Comparison of ENCODE assay signal across 10 mouse cellular contexts in the genomic region with DNA sequence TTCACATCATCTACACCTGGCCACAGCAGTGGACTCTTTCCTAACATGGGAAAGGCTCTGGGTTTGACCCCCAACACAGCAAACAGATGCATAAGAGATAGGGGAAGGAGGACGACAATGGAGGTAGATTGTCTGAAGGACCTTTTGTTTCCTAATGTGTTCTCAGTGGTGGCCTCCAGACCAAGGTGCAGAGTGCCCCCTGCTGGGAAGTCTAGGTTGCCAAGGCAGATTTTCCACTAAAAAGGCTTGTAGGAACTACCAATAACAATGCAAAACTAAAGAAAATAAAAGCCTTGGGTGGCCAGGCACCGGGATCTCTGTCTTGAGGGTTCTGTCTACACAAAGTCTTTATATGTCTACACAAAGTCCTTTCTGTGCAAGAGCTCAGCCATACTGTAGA. TPM values are rescaled to one million over a fixed set of nuclear protein-coding genes. Genes with fewer than 3 reads are reported as not detected.
A peak's percentile ranks its signal among the peaks of the same experiment; 100 is the strongest.
DNase-seq lines count a peak whose midpoint lies in the region; ATAC-seq lines count a peak whose summit lies in the region.
"Had no signal": no experiment of that assay in that cellular context is flagged by ENCODE, and none has a peak within 500 bp of the region (broad histone marks: within the 10 kb centered on the region; RNA-seq: fewer than 3 reads in every experiment).

No protein-coding gene starts in this region.

- no peak overlapping the region for H3K4me3 ChIP-seq in forebrain, embryonic 10.5 days
- H3K4me3 ChIP-seq in forebrain, embryonic 11.5 days (ENCODE audit: low read depth, low read length) = no peak overlapping the region
- no peak overlapping the region for H3K4me3 ChIP-seq in neural tube, embryonic 15.5 days (replicated peaks)
- H3K4me3 ChIP-seq in midbrain, embryonic 13.5 days (replicated peaks) = no peak overlapping the region
- no peak overlapping the region for H3K4me3 ChIP-seq in heart, embryonic 12.5 days
- H3K4me3 ChIP-seq: heart, embryonic 15.5 days; megakaryocyte, embryonic 14.5 days had no signal

- ATAC-seq in forebrain, embryonic 11.5 days (replicated peaks; ENCODE audit: low FRiP score) = no peak
- no peak for ATAC-seq in neural tube, embryonic 15.5 days (ENCODE audit: low FRiP score)
- 0 out of 2 replicates have a peak, but pooled peaks have one; percentile 12 for ATAC-seq in midbrain, embryonic 13.5 days
- ATAC-seq in heart, embryonic 12.5 days (ENCODE audit: insufficient number of reproducible peaks, low FRiP score) = no peak

- peaks cover 31% of the 10 kb centered on the region for H3K36me3 ChIP-seq in forebrain, embryonic 10.5 days (replicated peaks)
- no peaks in the 10 kb centered on the region for H3K36me3 ChIP-seq in forebrain, embryonic 11.5 days (ENCODE audit: control insufficient read depth, insufficient read depth, low read length)
- peaks cover 17% of the 10 kb centered on the region for H3K36me3 ChIP-seq in neural tube, embryonic 15.5 days
- peaks cover 13% of the 10 kb centered on the region for H3K36me3 ChIP-seq in midbrain, embryonic 13.5 days
- peaks cover 27% of the 10 kb centered on the region for H3K36me3 ChIP-seq in heart, embryonic 12.5 days

- 44% methylated on average over 2 of the region's 2 CpGs for WGBS in forebrain, embryonic 10.5 days
- 42% methylated on average over 2 of the region's 2 CpGs for WGBS in forebrain, embryonic 11.5 days
- WGBS in neural tube, embryonic 15.5 days = 27% methylated on average over 2 of the region's 2 CpGs
- WGBS in midbrain, embryonic 13.5 days = 40% methylated on average over 2 of the region's 2 CpGs
- 43% methylated on average over 2 of the region's 2 CpGs for WGBS in heart, embryonic 12.5 days

- H3K9me3 ChIP-seq in forebrain, embryonic 10.5 days = no peaks in the 10 kb centered on the region
- H3K9me3 ChIP-seq in forebrain, embryonic 11.5 days (ENCODE audit: control insufficient read depth, low read length) = no peaks in the 10 kb centered on the region
- no peaks in the 10 kb centered on the region for H3K9me3 ChIP-seq in neural tube, embryonic 15.5 days (replicated peaks)
- no peaks in the 10 kb centered on the region for H3K9me3 ChIP-seq in midbrain, embryonic 13.5 days
- H3K9me3 ChIP-seq in heart, embryonic 12.5 days (replicated peaks) = no peaks in the 10 kb centered on the region
- H3K9me3 ChIP-seq: heart, embryonic 15.5 days had no signal

- no peak overlapping the region for H3K27ac ChIP-seq in forebrain, embryonic 10.5 days
- H3K27ac ChIP-seq in forebrain, embryonic 11.5 days (ENCODE audit: low read depth, low read length) = no peak overlapping the region
- H3K27ac ChIP-seq in neural tube, embryonic 15.5 days (replicated peaks) = no peak overlapping the region
- H3K27ac ChIP-seq in midbrain, embryonic 13.5 days = no peak overlapping the region
- H3K27ac ChIP-seq in heart, embryonic 12.5 days (ENCODE audit: poor library complexity, severe bottlenecking) = no peak overlapping the region
- H3K27ac ChIP-seq: heart, embryonic 15.5 days had no signal

- H3K9ac ChIP-seq in forebrain, embryonic 11.5 days (ENCODE audit: low read length) = no peak overlapping the region
- no peak overlapping the region for H3K9ac ChIP-seq in neural tube, embryonic 15.5 days (replicated peaks)
- no peak overlapping the region for H3K9ac ChIP-seq in midbrain, embryonic 13.5 days (replicated peaks)
- no peak overlapping the region for H3K9ac ChIP-seq in heart, embryonic 12.5 days
- H3K9ac ChIP-seq: heart, embryonic 15.5 days had no signal

- DNase-seq in forebrain, embryonic 10.5 days (ENCODE audit: extremely low spot score, low spot score) = peak; percentile 19
- DNase-seq in forebrain, embryonic 11.5 days (ENCODE audit: low spot score) = no peak
- DNase-seq in neural tube, embryonic 10.5 days (ENCODE audit: extremely low spot score, low spot score) = peak; percentile 53
- DNase-seq in c-Kit-positive CD71-negative TER-119-negative erythroid progenitor cells, embryonic 14.5 days (ENCODE audit: low read depth) = peak; percentile 9
- DNase-seq in layer of hippocampus, adult 9-10 months (ENCODE audit: low spot score) = peak; percentile 44

- H3K4me1 ChIP-seq in forebrain, embryonic 10.5 days = no peaks in the 10 kb centered on the region
- H3K4me1 ChIP-seq in forebrain, embryonic 11.5 days (replicated peaks; ENCODE audit: control insufficient read depth, insufficient read depth, low read length) = no peaks in the 10 kb centered on the region
- no peaks in the 10 kb centered on the region for H3K4me1 ChIP-seq in neural tube, embryonic 15.5 days
- H3K4me1 ChIP-seq in midbrain, embryonic 13.5 days (replicated peaks) = 0 out of 2 replicates have a peak, but pooled peaks cover 3% of the 10 kb centered on the region
- no peaks in the 10 kb centered on the region for H3K4me1 ChIP-seq in heart, embryonic 12.5 days (replicated peaks)
- H3K4me1 ChIP-seq: heart, embryonic 15.5 days; megakaryocyte, embryonic 14.5 days had no signal

- no peak overlapping the region for H3K4me2 ChIP-seq in forebrain, embryonic 11.5 days (ENCODE audit: low read depth, low read length, severe bottlenecking)
- H3K4me2 ChIP-seq in neural tube, embryonic 15.5 days = no peak overlapping the region
- H3K4me2 ChIP-seq in midbrain, embryonic 13.5 days (replicated peaks) = no peak overlapping the region
- H3K4me2 ChIP-seq in heart, embryonic 12.5 days = no peak overlapping the region
- H3K4me2 ChIP-seq: heart, embryonic 15.5 days had no signal

- H3K27me3 ChIP-seq in forebrain, embryonic 10.5 days (ENCODE audit: poor library complexity, severe bottlenecking) = no peaks in the 10 kb centered on the region
- H3K27me3 ChIP-seq in forebrain, embryonic 11.5 days (ENCODE audit: control insufficient read depth, insufficient read depth, low read length) = no peaks in the 10 kb centered on the region
- H3K27me3 ChIP-seq in neural tube, embryonic 15.5 days (replicated peaks) = no peaks in the 10 kb centered on the region
- no peaks in the 10 kb centered on the region for H3K27me3 ChIP-seq in midbrain, embryonic 13.5 days
- no peaks in the 10 kb centered on the region for H3K27me3 ChIP-seq in heart, embryonic 12.5 days (replicated peaks)
- H3K27me3 ChIP-seq: heart, embryonic 15.5 days; megakaryocyte, embryonic 14.5 days had no signal

RNA-seq across cellular contexts. Expression of a gene that starts 54.9 kb away (rescaled TPM):
- polyA plus RNA-seq in forebrain, embryonic 10.5 days (2016; fragmentation: Nextera tagmentation; extraction: Ambion mirVana) = 21.8 and 22.4 TPM in 2 replicates
- polyA plus RNA-seq in forebrain, embryonic 11.5 days (2014; fragmentation: Nextera tagmentation; extraction: Ambion mirVana) = 33.2 and 34.9 TPM in 2 replicates
- 23.5 and 26.0 TPM in 2 replicates for polyA plus RNA-seq in neural tube, embryonic 15.5 days (2015; fragmentation: Nextera tagmentation; extraction: Ambion mirVana)
- 30.5 and 31.2 TPM in 2 replicates for polyA plus RNA-seq in midbrain, embryonic 13.5 days (2015; fragmentation: Nextera tagmentation; extraction: Ambion mirVana)
- polyA plus RNA-seq in heart, embryonic 12.5 days (2016; fragmentation: Nextera tagmentation; extraction: Ambion mirVana) = 19.3 and 20.1 TPM in 2 replicates
